Mouse (Mus musculus) kidney, postnatal 14 days (tissue): ENCODE results near the gene Trip4.
A peak's percentile ranks its signal among the peaks of the same experiment; 100 is the strongest.
"Not testable (repeated sequence)": the region's sequence is repeated elsewhere in the genome, so short reads cannot be mapped to it uniquely, and the experiment has no call there.

ENCODE experiments used
- DNase-seq: peaks from one replicate; pipeline ENCODE4 v3.0.0; 2022; ENCODE audit warnings: mixed read lengths

The Trip4 gene

DNA sequence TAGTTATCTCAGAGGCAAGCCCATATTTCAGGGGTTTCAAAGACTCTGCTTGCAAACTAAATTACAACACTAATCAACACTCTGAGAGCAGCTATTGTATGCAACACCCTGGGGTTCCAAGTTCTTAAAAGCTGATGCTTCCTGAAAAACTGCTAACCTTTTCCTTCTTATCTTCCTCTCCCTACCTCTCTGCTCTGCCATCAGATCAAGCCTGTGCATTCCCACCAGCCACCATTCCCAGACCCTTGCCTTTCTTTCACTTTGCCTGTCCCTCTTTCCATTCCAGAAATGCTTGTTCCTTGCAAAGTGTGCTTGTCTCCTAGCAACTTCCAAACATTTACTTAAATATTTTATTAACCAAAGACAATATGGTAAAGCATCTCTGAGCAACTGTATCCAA is 116.7 kb downstream of the Trip4 start:
- no peak for DNase-seq

GRCm38 (mm10) chr9:65791106-65791505 is 117.5 kb downstream of the Trip4 start:
- DNase-seq = no peak

DNA sequence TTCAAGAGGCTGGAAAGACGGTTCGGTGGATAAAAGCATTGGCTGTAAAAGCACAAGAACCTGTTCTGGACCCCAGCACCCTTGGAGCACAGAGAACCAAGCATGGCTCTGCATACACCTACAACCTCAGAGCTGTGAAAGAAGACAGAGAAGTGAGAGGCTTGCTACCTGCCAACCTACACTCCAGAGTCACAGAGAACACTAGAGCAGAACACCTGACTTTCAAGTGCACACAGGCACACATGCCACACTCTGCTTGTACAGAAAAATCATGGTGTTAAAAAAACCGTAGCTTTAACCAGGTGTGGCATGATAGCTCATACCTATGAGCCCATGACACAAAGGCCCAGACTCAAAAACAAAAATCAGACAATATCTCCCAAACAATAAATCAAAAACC is 118.8 kb downstream of the Trip4 start:
- DNase-seq = no peak

GRCm38 (mm10) chr9:65788556-65788955 is 120.0 kb downstream of the Trip4 start:
- DNase-seq = no peak

GRCm38 (mm10) chr9:65787829-65788344 is 120.7 kb downstream of the Trip4 start:
- no peak for DNase-seq

GRCm38 (mm10) chr9:65786885-65787787 is 121.5 kb downstream of the Trip4 start:
- peak; percentile 79 for DNase-seq

DNA sequence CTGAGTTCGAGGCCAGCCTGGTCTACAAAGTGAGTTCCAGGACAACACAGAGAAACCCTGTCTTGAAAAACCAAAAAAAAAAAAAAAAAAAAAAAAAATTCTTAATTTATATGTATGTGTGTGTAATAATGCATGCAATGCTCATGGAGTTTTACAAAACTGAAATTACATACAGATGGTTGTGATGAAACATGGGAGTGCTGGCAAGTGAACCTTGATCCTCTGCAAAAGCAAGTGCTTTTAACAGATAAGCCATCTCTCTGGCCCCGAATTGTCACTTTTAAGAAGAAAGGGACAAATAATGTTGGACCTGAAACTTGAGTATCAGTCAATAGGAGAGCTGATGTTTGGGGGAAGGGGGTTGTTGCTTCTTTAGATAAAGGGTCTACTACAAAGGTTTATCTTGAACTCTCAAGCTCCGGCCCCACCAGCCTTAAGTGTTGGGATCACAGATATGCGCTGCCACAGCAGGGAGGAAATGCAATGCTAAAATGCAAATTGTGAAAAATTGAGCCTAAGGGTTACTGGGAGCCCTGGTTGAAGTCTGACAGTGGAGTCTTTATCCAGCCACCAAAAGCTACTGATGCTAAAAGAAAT is 122.7 kb downstream of the Trip4 start:
- DNase-seq = no peak

GRCm38 (mm10) chr9:65779619-65780018 is 129.0 kb downstream of the Trip4 start:
- DNase-seq = not testable (repeated sequence)
